Mouse (Mus musculus): ENCODE results near the gene Zbtb22. TPM values are rescaled to one million over a fixed set of nuclear protein-coding genes. Genes with fewer than 3 reads are reported as not detected.
A peak's percentile ranks its signal among the peaks of the same experiment; 100 is the strongest.

Gene Zbtb22
- polyA plus RNA-seq, 1 experiment: 14.8 TPM

GRCm38 (mm10) chr17:33959135-33959534, 43.4 kb downstream of the Zbtb22 start:
- H3K9me3 ChIP-seq (replicated peaks; ENCODE audit: control insufficient read depth, insufficient read depth, low read length, poor library complexity, severe bottlenecking): no peaks in the 10 kb centered on the region
- TF ChIP-seq CTCF (IDR thresholded peaks at IDR 0.05; ENCODE audit: low read depth, low read length) (no peak), EP300 (IDR thresholded peaks at IDR 0.05; ENCODE audit: insufficient read depth, low read depth, low read length) (no peak), POLR2A (IDR thresholded peaks at IDR 0.05; ENCODE audit: insufficient read depth, low read length) (no peak)
- no peak overlapping the region for H3K27ac ChIP-seq (ENCODE audit: insufficient read depth, low read length)
- H3K4me3 ChIP-seq (ENCODE audit: low read depth, low read length): no peak overlapping the region
- H3K9ac ChIP-seq (ENCODE audit: low read depth, poor library complexity, severe bottlenecking): no peak overlapping the region
- no peaks in the 10 kb centered on the region for H3K4me1 ChIP-seq (ENCODE audit: control insufficient read depth, insufficient read depth, low read length)
- H3K27me3 ChIP-seq (ENCODE audit: control insufficient read depth, insufficient read depth, low read length, poor library complexity, severe bottlenecking): no peaks in the 10 kb centered on the region
- peaks cover 11% of the 10 kb centered on the region for H3K36me3 ChIP-seq (ENCODE audit: control insufficient read depth, insufficient read depth, low read length, poor library complexity, severe bottlenecking)

GRCm38 (mm10) chr17:33959948-33960347, 44.2 kb downstream of the Zbtb22 start:
- TF ChIP-seq CTCF (IDR thresholded peaks at IDR 0.05; ENCODE audit: low read depth, low read length): no peak
- no peak for TF ChIP-seq EP300 (IDR thresholded peaks at IDR 0.05; ENCODE audit: insufficient read depth, low read depth, low read length)
- no peak for TF ChIP-seq POLR2A (IDR thresholded peaks at IDR 0.05; ENCODE audit: insufficient read depth, low read length)

GRCm38 (mm10) chr17:33962876-33963275, 47.2 kb downstream of the Zbtb22 start:
- TF ChIP-seq POLR2A (IDR thresholded peaks at IDR 0.05; ENCODE audit: insufficient read depth, low read length) (no peak), CTCF (IDR thresholded peaks at IDR 0.05; ENCODE audit: low read depth, low read length) (no peak), EP300 (IDR thresholded peaks at IDR 0.05; ENCODE audit: insufficient read depth, low read depth, low read length) (no peak)
- no peak overlapping the region for H3K9ac ChIP-seq (ENCODE audit: low read depth, poor library complexity, severe bottlenecking)
- no peaks in the 10 kb centered on the region for H3K36me3 ChIP-seq (ENCODE audit: control insufficient read depth, insufficient read depth, low read length, poor library complexity, severe bottlenecking)
- no peaks in the 10 kb centered on the region for H3K4me1 ChIP-seq (ENCODE audit: control insufficient read depth, insufficient read depth, low read length)
- H3K9me3 ChIP-seq (replicated peaks; ENCODE audit: control insufficient read depth, insufficient read depth, low read length, poor library complexity, severe bottlenecking): no peaks in the 10 kb centered on the region
- H3K4me3 ChIP-seq (ENCODE audit: low read depth, low read length): no peak overlapping the region
- no peak overlapping the region for H3K27ac ChIP-seq (ENCODE audit: insufficient read depth, low read length)
- no peaks in the 10 kb centered on the region for H3K27me3 ChIP-seq (ENCODE audit: control insufficient read depth, insufficient read depth, low read length, poor library complexity, severe bottlenecking)

More at GRCm38 (mm10) chr17:33959948-33960347, 44.2 kb downstream of the Zbtb22 start:
- H3K9ac ChIP-seq (ENCODE audit: low read depth, poor library complexity, severe bottlenecking): no peak overlapping the region
- H3K4me3 ChIP-seq (ENCODE audit: low read depth, low read length): no peak overlapping the region
- no peaks in the 10 kb centered on the region for H3K4me1 ChIP-seq (ENCODE audit: control insufficient read depth, insufficient read depth, low read length)
- H3K27me3 ChIP-seq (ENCODE audit: control insufficient read depth, insufficient read depth, low read length, poor library complexity, severe bottlenecking): no peaks in the 10 kb centered on the region
- no peaks in the 10 kb centered on the region for H3K9me3 ChIP-seq (replicated peaks; ENCODE audit: control insufficient read depth, insufficient read depth, low read length, poor library complexity, severe bottlenecking)
- peaks cover 2% of the 10 kb centered on the region for H3K36me3 ChIP-seq (ENCODE audit: control insufficient read depth, insufficient read depth, low read length, poor library complexity, severe bottlenecking)
- no peak overlapping the region for H3K27ac ChIP-seq (ENCODE audit: insufficient read depth, low read length)

- Histone ChIP-seq H3K27me3 (ENCODE audit: control insufficient read depth, insufficient read depth, low read length, poor library complexity, severe bottlenecking) (no peaks in the 10 kb centered on the region), H3K27ac (ENCODE audit: insufficient read depth, low read length) (no peak overlapping the region), H3K4me1 (ENCODE audit: control insufficient read depth, insufficient read depth, low read length) (no peaks in the 10 kb centered on the region), H3K4me3 (ENCODE audit: low read depth, low read length) (no peak overlapping the region), H3K9me3 (replicated peaks; ENCODE audit: control insufficient read depth, insufficient read depth, low read length, poor library complexity, severe bottlenecking) (no peaks in the 10 kb centered on the region), H3K9ac (ENCODE audit: low read depth, poor library complexity, severe bottlenecking) (no peak overlapping the region), H3K36me3 (ENCODE audit: control insufficient read depth, insufficient read depth, low read length, poor library complexity, severe bottlenecking) (no peaks in the 10 kb centered on the region)
- TF ChIP-seq POLR2A (IDR thresholded peaks at IDR 0.05; ENCODE audit: insufficient read depth, low read length): no peak
- no peak for TF ChIP-seq EP300 (IDR thresholded peaks at IDR 0.05; ENCODE audit: insufficient read depth, low read depth, low read length)
- no peak for TF ChIP-seq CTCF (IDR thresholded peaks at IDR 0.05; ENCODE audit: low read depth, low read length)
Measured at GRCm38 (mm10) chr17:33965082-33965845, 49.6 kb downstream of the Zbtb22 start.

GRCm38 (mm10) chr17:33965846-33966550, 50.3 kb downstream of the Zbtb22 start:
- Histone ChIP-seq H3K27ac (ENCODE audit: insufficient read depth, low read length) (no peak overlapping the region), H3K36me3 (ENCODE audit: control insufficient read depth, insufficient read depth, low read length, poor library complexity, severe bottlenecking) (no peaks in the 10 kb centered on the region), H3K4me3 (ENCODE audit: low read depth, low read length) (no peak overlapping the region), H3K9me3 (replicated peaks; ENCODE audit: control insufficient read depth, insufficient read depth, low read length, poor library complexity, severe bottlenecking) (no peaks in the 10 kb centered on the region; the same call in 1 of the 2 replicates), H3K4me1 (ENCODE audit: control insufficient read depth, insufficient read depth, low read length) (no peaks in the 10 kb centered on the region), H3K27me3 (ENCODE audit: control insufficient read depth, insufficient read depth, low read length, poor library complexity, severe bottlenecking) (no peaks in the 10 kb centered on the region), H3K9ac (ENCODE audit: low read depth, poor library complexity, severe bottlenecking) (no peak overlapping the region)
- TF ChIP-seq EP300 (IDR thresholded peaks at IDR 0.05; ENCODE audit: insufficient read depth, low read depth, low read length) (no peak), POLR2A (IDR thresholded peaks at IDR 0.05; ENCODE audit: insufficient read depth, low read length) (no peak), CTCF (IDR thresholded peaks at IDR 0.05; ENCODE audit: low read depth, low read length) (no peak)

GRCm38 (mm10) chr17:33968489-33968888, 52.8 kb downstream of the Zbtb22 start:
- Histone ChIP-seq H3K27ac (ENCODE audit: insufficient read depth, low read length) (no peak overlapping the region), H3K27me3 (ENCODE audit: control insufficient read depth, insufficient read depth, low read length, poor library complexity, severe bottlenecking) (no peaks in the 10 kb centered on the region), H3K4me1 (ENCODE audit: control insufficient read depth, insufficient read depth, low read length) (no peaks in the 10 kb centered on the region), H3K4me3 (ENCODE audit: low read depth, low read length) (no peak overlapping the region), H3K36me3 (ENCODE audit: control insufficient read depth, insufficient read depth, low read length, poor library complexity, severe bottlenecking) (no peaks in the 10 kb centered on the region), H3K9ac (ENCODE audit: low read depth, poor library complexity, severe bottlenecking) (no peak overlapping the region), H3K9me3 (replicated peaks; ENCODE audit: control insufficient read depth, insufficient read depth, low read length, poor library complexity, severe bottlenecking) (no peaks in the 10 kb centered on the region; the same call in 1 of the 2 replicates)
- TF ChIP-seq CTCF (IDR thresholded peaks at IDR 0.05; ENCODE audit: low read depth, low read length) (peak; percentile 93), POLR2A (IDR thresholded peaks at IDR 0.05; ENCODE audit: insufficient read depth, low read length) (no peak)

Other genes starting within 250 kb of the Zbtb22 start
- gene Hnrnpm, start 229.0 kb upstream of the Zbtb22 start, polyA plus RNA-seq (2011; ENCODE audit: insufficient read depth, insufficient read length, low read depth, missing spikeins): 607 and 610 TPM in 2 replicates
- gene March2, start 197.2 kb upstream of the Zbtb22 start, polyA plus RNA-seq (2011; ENCODE audit: insufficient read depth, insufficient read length, low read depth, missing spikeins): 17.1 and 19.1 TPM in 2 replicates
- gene Rab11b, start 155.4 kb upstream of the Zbtb22 start, polyA plus RNA-seq (2011; ENCODE audit: insufficient read depth, insufficient read length, low read depth, missing spikeins): 57.9 and 73.6 TPM in 2 replicates
- 3.6 and 3.9 TPM in 2 replicates for gene Angptl4, start 134.1 kb upstream of the Zbtb22 start, polyA plus RNA-seq (2011; ENCODE audit: insufficient read depth, insufficient read length, low read depth, missing spikeins)
- 40.0 and 44.7 TPM in 2 replicates for gene Kank3, start 105.4 kb upstream of the Zbtb22 start, polyA plus RNA-seq (2011; ENCODE audit: insufficient read depth, insufficient read length, low read depth, missing spikeins)
- gene Rps28, start 91.3 kb upstream of the Zbtb22 start, polyA plus RNA-seq (2011; ENCODE audit: insufficient read depth, insufficient read length, low read depth, missing spikeins): 3,700 and 3,844 TPM in 2 replicates
- gene Ndufa7, start 91.3 kb upstream of the Zbtb22 start, polyA plus RNA-seq (2011; ENCODE audit: insufficient read depth, insufficient read length, low read depth, missing spikeins): 406 and 464 TPM in 2 replicates
- 30.6 and 35.7 TPM in 2 replicates for gene Cd320, start 72.8 kb upstream of the Zbtb22 start, polyA plus RNA-seq (2011; ENCODE audit: insufficient read depth, insufficient read length, low read depth, missing spikeins)
- not detected in 2 replicates for gene Gm7029, start 42.1 kb upstream of the Zbtb22 start, polyA plus RNA-seq (2011; ENCODE audit: insufficient read depth, insufficient read length, low read depth, missing spikeins)
- gene Kifc1, start 25.2 kb upstream of the Zbtb22 start, polyA plus RNA-seq (2011; ENCODE audit: insufficient read depth, insufficient read length, low read depth, missing spikeins): 155 and 186 TPM in 2 replicates
- gene Platr17, start 10.8 kb upstream of the Zbtb22 start, polyA plus RNA-seq (2011; ENCODE audit: insufficient read depth, insufficient read length, low read depth, missing spikeins): 16.7 and 19.1 TPM in 2 replicates
- gene Daxx, start 6.5 kb upstream of the Zbtb22 start, polyA plus RNA-seq (2011; ENCODE audit: insufficient read depth, insufficient read length, low read depth, missing spikeins): 40.2 and 42.3 TPM in 2 replicates
- 81.0 and 97.3 TPM in 2 replicates for gene Tapbp, start within 50 bp of the Zbtb22 start, polyA plus RNA-seq (2011; ENCODE audit: insufficient read depth, insufficient read length, low read depth, missing spikeins)
- 34.7 and 37.5 TPM in 2 replicates for gene Rgl2, start 13.6 kb downstream of the Zbtb22 start, polyA plus RNA-seq (2011; ENCODE audit: insufficient read depth, insufficient read length, low read depth, missing spikeins)
- gene Pfdn6, start 24.4 kb downstream of the Zbtb22 start, polyA plus RNA-seq (2011; ENCODE audit: insufficient read depth, insufficient read length, low read depth, missing spikeins): 146 and 152 TPM in 2 replicates
- gene Wdr46, start 24.8 kb downstream of the Zbtb22 start, polyA plus RNA-seq (2011; ENCODE audit: insufficient read depth, insufficient read length, low read depth, missing spikeins): 25.3 and 30.2 TPM in 2 replicates
- 3.6 and 4.2 TPM in 2 replicates for gene B3galt4, start 35.6 kb downstream of the Zbtb22 start, polyA plus RNA-seq (2011; ENCODE audit: insufficient read depth, insufficient read length, low read depth, missing spikeins)
- gene Vps52, start 39.9 kb downstream of the Zbtb22 start, polyA plus RNA-seq (2011; ENCODE audit: insufficient read depth, insufficient read length, low read depth, missing spikeins): 18.3 and 19.0 TPM in 2 replicates
- 2,174 TPM in 2 replicates for gene Rps18, start 40.1 kb downstream of the Zbtb22 start, polyA plus RNA-seq (2011; ENCODE audit: insufficient read depth, insufficient read length, low read depth, missing spikeins)
- gene H2-K1, start 84.4 kb downstream of the Zbtb22 start, polyA plus RNA-seq (2011; ENCODE audit: insufficient read depth, insufficient read length, low read depth, missing spikeins): 98.4 and 103 TPM in 2 replicates
- gene Ring1, start 108.8 kb downstream of the Zbtb22 start, polyA plus RNA-seq (2011; ENCODE audit: insufficient read depth, insufficient read length, low read depth, missing spikeins): 8.1 and 11.4 TPM in 2 replicates
- gene H2-Ke6, start 112.2 kb downstream of the Zbtb22 start, polyA plus RNA-seq (2011; ENCODE audit: insufficient read depth, insufficient read length, low read depth, missing spikeins): 19.0 and 26.1 TPM in 2 replicates
- 57.2 and 68.8 TPM in 2 replicates for gene Slc39a7, start 115.8 kb downstream of the Zbtb22 start, polyA plus RNA-seq (2011; ENCODE audit: insufficient read depth, insufficient read length, low read depth, missing spikeins)
- 37.7 and 38.2 TPM in 2 replicates for gene Rxrb, start 115.9 kb downstream of the Zbtb22 start, polyA plus RNA-seq (2011; ENCODE audit: insufficient read depth, insufficient read length, low read depth, missing spikeins)
- 0.82 and 0.85 TPM in 2 replicates for gene Col11a2, start 123.5 kb downstream of the Zbtb22 start, polyA plus RNA-seq (2011; ENCODE audit: insufficient read depth, insufficient read length, low read depth, missing spikeins)
- 1.4 TPM in 1 of 2 replicates, not detected in the other for gene H2-Oa, start 176.4 kb downstream of the Zbtb22 start, polyA plus RNA-seq (2011; ENCODE audit: insufficient read depth, insufficient read length, low read depth, missing spikeins)
- 5.9 and 8.3 TPM in 2 replicates for gene H2-DMa, start 203.6 kb downstream of the Zbtb22 start, polyA plus RNA-seq (2011; ENCODE audit: insufficient read depth, insufficient read length, low read depth, missing spikeins)
- 190 and 199 TPM in 2 replicates for gene Brd2, start 206.7 kb downstream of the Zbtb22 start, polyA plus RNA-seq (2011; ENCODE audit: insufficient read depth, insufficient read length, low read depth, missing spikeins)
- gene H2-DMb2, start 227.4 kb downstream of the Zbtb22 start, polyA plus RNA-seq (2011; ENCODE audit: insufficient read depth, insufficient read length, low read depth, missing spikeins): not detected in 2 replicates
- 0.65 and 1.1 TPM in 2 replicates for gene H2-DMb1, start 237.2 kb downstream of the Zbtb22 start, polyA plus RNA-seq (2011; ENCODE audit: insufficient read depth, insufficient read length, low read depth, missing spikeins)